Mouse (Mus musculus): Measurements from ENCODE around the gene Trpc4ap. TPM values are rescaled to one million over a fixed set of nuclear protein-coding genes. Genes with fewer than 3 reads are reported as not detected.

Gene Trpc4ap
- total RNA-seq, 2 experiments from 2014 or later: 81.3 to 82.1 TPM

GRCm38 (mm10) chr2:155640656-155641055 is 51.5 kb downstream of the Trpc4ap start:
- no peak for DNase-seq

GRCm38 (mm10) chr2:155637411-155637810 is 54.8 kb downstream of the Trpc4ap start:
- DNase-seq: no peak

- DNase-seq: no peak
Measured at GRCm38 (mm10) chr2:155636881-155637280, 55.3 kb downstream of the Trpc4ap start.

GRCm38 (mm10) chr2:155635961-155636360 is 56.2 kb downstream of the Trpc4ap start:
- no peak for DNase-seq

GRCm38 (mm10) chr2:155634562-155634961 is 57.6 kb downstream of the Trpc4ap start:
- no peak for DNase-seq

- DNase-seq: no peak
Measured at GRCm38 (mm10) chr2:155633731-155634130, 58.5 kb downstream of the Trpc4ap start.

- no peak for DNase-seq
Measured at GRCm38 (mm10) chr2:155633121-155633520, 59.1 kb downstream of the Trpc4ap start.

- DNase-seq: no peak
Measured at GRCm38 (mm10) chr2:155632138-155632936, 59.8 kb downstream of the Trpc4ap start.

GRCm38 (mm10) chr2:155630590-155631416 is 61.4 kb downstream of the Trpc4ap start:
- peak; percentile 38 for DNase-seq

- DNase-seq: no peak
Measured at GRCm38 (mm10) chr2:155630153-155630552, 62.0 kb downstream of the Trpc4ap start.

- peak; percentile 43 for DNase-seq
Measured at GRCm38 (mm10) chr2:155629231-155629661, 62.9 kb downstream of the Trpc4ap start.

GRCm38 (mm10) chr2:155628519-155628918 is 63.7 kb downstream of the Trpc4ap start:
- no peak for DNase-seq

- DNase-seq: no peak
Measured at GRCm38 (mm10) chr2:155628112-155628511, 64.1 kb downstream of the Trpc4ap start.

GRCm38 (mm10) chr2:155627030-155627738 is 65.0 kb downstream of the Trpc4ap start:
- DNase-seq: peak; percentile 86

GRCm38 (mm10) chr2:155626277-155626676 is 65.9 kb downstream of the Trpc4ap start:
- DNase-seq: no peak

GRCm38 (mm10) chr2:155624730-155625129 is 67.5 kb downstream of the Trpc4ap start:
- DNase-seq: peak; percentile 51

GRCm38 (mm10) chr2:155623996-155624395 is 68.2 kb downstream of the Trpc4ap start:
- no peak for DNase-seq

- DNase-seq: no peak
Measured at GRCm38 (mm10) chr2:155622606-155623005, 69.6 kb downstream of the Trpc4ap start.

- peak; percentile 95 for DNase-seq
Measured at GRCm38 (mm10) chr2:155619817-155620216, 72.4 kb downstream of the Trpc4ap start.

GRCm38 (mm10) chr2:155616971-155617370 is 75.2 kb downstream of the Trpc4ap start:
- DNase-seq: no peak

- no peak for DNase-seq
Measured at GRCm38 (mm10) chr2:155613953-155614352, 78.2 kb downstream of the Trpc4ap start.

- DNase-seq: peak; percentile 80
Measured at GRCm38 (mm10) chr2:155613326-155613755, 78.8 kb downstream of the Trpc4ap start.
